Mouse (Mus musculus): ENCODE results near the gene Slc38a7. TPM values are rescaled to one million over a fixed set of nuclear protein-coding genes. Genes with fewer than 3 reads are reported as not detected.
"Not testable (repeated sequence)": the region's sequence is repeated elsewhere in the genome, so short reads cannot be mapped to it uniquely, and the experiment has no call there.

Slc38a7 gene
- polyA plus RNA-seq, 1 experiment from 2014 or later = 11.8 TPM

- not testable (repeated sequence) for ATAC-seq (replicated peaks; ENCODE audit: insufficient number of reproducible peaks, low FRiP score, low TSS enrichment); H3K9ac ChIP-seq (ENCODE audit: low read depth, low read length); H3K27me3 ChIP-seq (ENCODE audit: control insufficient read depth, insufficient read depth, low read length); H3K4me3 ChIP-seq (ENCODE audit: low read depth, low read length); H3K9me3 ChIP-seq (replicated peaks; ENCODE audit: control insufficient read depth, low read length); H3K27ac ChIP-seq (ENCODE audit: low read depth, low read length); H3K4me2 ChIP-seq; H3K4me1 ChIP-seq (ENCODE audit: control insufficient read depth, insufficient read depth, low read length)
- WGBS (ENCODE audit: insufficient replicate concordance) = 60% methylated on average over 10 of the region's 11 CpGs
- H3K36me3 ChIP-seq (ENCODE audit: control insufficient read depth, insufficient read depth, low read length) = peaks cover 23% of the 10 kb centered on the region
These were observed 10.6 kb upstream of the Slc38a7 start for GRCm38 (mm10) chr8:95863761-95864440.

GRCm38 (mm10) chr8:95854174-95854573 lies 835 bp upstream of the Slc38a7 start:
- no peak overlapping the region for H3K4me2 ChIP-seq
- WGBS (ENCODE audit: insufficient replicate concordance) = 80% methylated on average over 6 of the region's 6 CpGs
- H3K4me3 ChIP-seq (ENCODE audit: low read depth, low read length) = no peak overlapping the region
- H3K9me3 ChIP-seq (replicated peaks; ENCODE audit: control insufficient read depth, low read length) = no peaks in the 10 kb centered on the region
- no peaks in the 10 kb centered on the region for H3K27me3 ChIP-seq (ENCODE audit: control insufficient read depth, insufficient read depth, low read length)
- no peaks in the 10 kb centered on the region for H3K36me3 ChIP-seq (ENCODE audit: control insufficient read depth, insufficient read depth, low read length)
- ATAC-seq (replicated peaks; ENCODE audit: insufficient number of reproducible peaks, low FRiP score, low TSS enrichment) = no peak
- H3K4me1 ChIP-seq (ENCODE audit: control insufficient read depth, insufficient read depth, low read length) = peaks cover 9% of the 10 kb centered on the region
- H3K27ac ChIP-seq (ENCODE audit: low read depth, low read length) = no peak overlapping the region
- no peak overlapping the region for H3K9ac ChIP-seq (ENCODE audit: low read depth, low read length)

- Histone ChIP-seq H3K4me2 (peak overlapping the region; percentile 88), H3K27me3 (ENCODE audit: control insufficient read depth, insufficient read depth, low read length) (no peaks in the 10 kb centered on the region), H3K4me1 (ENCODE audit: control insufficient read depth, insufficient read depth, low read length) (peaks cover 9% of the 10 kb centered on the region), H3K27ac (ENCODE audit: low read depth, low read length) (no peak overlapping the region), H3K9ac (ENCODE audit: low read depth, low read length) (no peak overlapping the region), H3K9me3 (replicated peaks; ENCODE audit: control insufficient read depth, low read length) (no peaks in the 10 kb centered on the region), H3K4me3 (ENCODE audit: low read depth, low read length) (peak overlapping the region; percentile 83), H3K36me3 (ENCODE audit: control insufficient read depth, insufficient read depth, low read length) (peaks cover 5% of the 10 kb centered on the region; the same call in 1 of the 2 replicates)
- ATAC-seq (replicated peaks; ENCODE audit: insufficient number of reproducible peaks, low FRiP score, low TSS enrichment) = no peak
- 61% methylated on average over 4 of the region's 4 CpGs for WGBS (ENCODE audit: insufficient replicate concordance)
These were observed 1.0 kb downstream of the Slc38a7 start for GRCm38 (mm10) chr8:95852290-95852689.

- peaks cover 9% of the 10 kb centered on the region for H3K4me1 ChIP-seq (ENCODE audit: control insufficient read depth, insufficient read depth, low read length)
- H3K27me3 ChIP-seq (ENCODE audit: control insufficient read depth, insufficient read depth, low read length) = no peaks in the 10 kb centered on the region
- H3K36me3 ChIP-seq (ENCODE audit: control insufficient read depth, insufficient read depth, low read length) = peaks cover 5% of the 10 kb centered on the region; the same call in 1 of the 2 replicates
- H3K9ac ChIP-seq (ENCODE audit: low read depth, low read length) = no peak overlapping the region
- no peak overlapping the region for H3K4me2 ChIP-seq
- no peaks in the 10 kb centered on the region for H3K9me3 ChIP-seq (replicated peaks; ENCODE audit: control insufficient read depth, low read length)
- no peak for ATAC-seq (replicated peaks; ENCODE audit: insufficient number of reproducible peaks, low FRiP score, low TSS enrichment)
- 92% methylated on average over 2 of the region's 2 CpGs for WGBS (ENCODE audit: insufficient replicate concordance)
- H3K4me3 ChIP-seq (ENCODE audit: low read depth, low read length) = no peak overlapping the region
- H3K27ac ChIP-seq (ENCODE audit: low read depth, low read length) = no peak overlapping the region
These were observed 3.0 kb downstream of the Slc38a7 start for GRCm38 (mm10) chr8:95850326-95850725.

- no peak for ATAC-seq (replicated peaks; ENCODE audit: insufficient number of reproducible peaks, low FRiP score, low TSS enrichment)
- Histone ChIP-seq H3K36me3 (ENCODE audit: control insufficient read depth, insufficient read depth, low read length) (peaks cover 5% of the 10 kb centered on the region; the same call in 1 of the 2 replicates), H3K9me3 (replicated peaks; ENCODE audit: control insufficient read depth, low read length) (no peaks in the 10 kb centered on the region), H3K4me1 (ENCODE audit: control insufficient read depth, insufficient read depth, low read length) (peaks cover 9% of the 10 kb centered on the region), H3K4me3 (ENCODE audit: low read depth, low read length) (no peak overlapping the region), H3K27ac (ENCODE audit: low read depth, low read length) (no peak overlapping the region), H3K9ac (ENCODE audit: low read depth, low read length) (no peak overlapping the region), H3K27me3 (ENCODE audit: control insufficient read depth, insufficient read depth, low read length) (no peaks in the 10 kb centered on the region), H3K4me2 (no peak overlapping the region)
- WGBS (ENCODE audit: insufficient replicate concordance) = 85% methylated on average over 19 of the region's 19 CpGs
These were observed 4.4 kb downstream of the Slc38a7 start for GRCm38 (mm10) chr8:95848734-95849464.

- no peak overlapping the region for H3K4me3 ChIP-seq (ENCODE audit: low read depth, low read length)
- peaks cover 9% of the 10 kb centered on the region for H3K4me1 ChIP-seq (ENCODE audit: control insufficient read depth, insufficient read depth, low read length)
- no peak; the same call in 1 of the 2 replicates for ATAC-seq (replicated peaks; ENCODE audit: insufficient number of reproducible peaks, low FRiP score, low TSS enrichment)
- H3K36me3 ChIP-seq (ENCODE audit: control insufficient read depth, insufficient read depth, low read length) = peaks cover 5% of the 10 kb centered on the region; the same call in 1 of the 2 replicates
- WGBS (ENCODE audit: insufficient replicate concordance) = 77% methylated on average over 24 of the region's 24 CpGs
- H3K4me2 ChIP-seq = no peak overlapping the region; the same call in 1 of the 2 replicates
- H3K9ac ChIP-seq (ENCODE audit: low read depth, low read length) = no peak overlapping the region
- H3K27ac ChIP-seq (ENCODE audit: low read depth, low read length) = no peak overlapping the region
- no peaks in the 10 kb centered on the region for H3K9me3 ChIP-seq (replicated peaks; ENCODE audit: control insufficient read depth, low read length)
- no peaks in the 10 kb centered on the region for H3K27me3 ChIP-seq (ENCODE audit: control insufficient read depth, insufficient read depth, low read length)
These were observed 5.2 kb downstream of the Slc38a7 start for GRCm38 (mm10) chr8:95848061-95848551.

GRCm38 (mm10) chr8:95845026-95845425 lies 8.3 kb downstream of the Slc38a7 start:
- Histone ChIP-seq H3K4me2 (no peak overlapping the region), H3K27ac (ENCODE audit: low read depth, low read length) (no peak overlapping the region), H3K36me3 (ENCODE audit: control insufficient read depth, insufficient read depth, low read length) (peaks cover 5% of the 10 kb centered on the region; the same call in 1 of the 2 replicates), H3K9ac (ENCODE audit: low read depth, low read length) (no peak overlapping the region), H3K4me3 (ENCODE audit: low read depth, low read length) (no peak overlapping the region), H3K9me3 (replicated peaks; ENCODE audit: control insufficient read depth, low read length) (no peaks in the 10 kb centered on the region), H3K27me3 (ENCODE audit: control insufficient read depth, insufficient read depth, low read length) (no peaks in the 10 kb centered on the region), H3K4me1 (ENCODE audit: control insufficient read depth, insufficient read depth, low read length) (no peaks in the 10 kb centered on the region)
- WGBS (ENCODE audit: insufficient replicate concordance) = 79% methylated on average over 7 of the region's 7 CpGs
- ATAC-seq (replicated peaks; ENCODE audit: insufficient number of reproducible peaks, low FRiP score, low TSS enrichment) = no peak

GRCm38 (mm10) chr8:95843968-95844367 lies 9.4 kb downstream of the Slc38a7 start:
- WGBS (ENCODE audit: insufficient replicate concordance) = 88% methylated on average over 6 of the region's 6 CpGs
- Histone ChIP-seq H3K27me3 (ENCODE audit: control insufficient read depth, insufficient read depth, low read length) (no peaks in the 10 kb centered on the region), H3K9ac (ENCODE audit: low read depth, low read length) (no peak overlapping the region), H3K4me2 (no peak overlapping the region), H3K4me1 (ENCODE audit: control insufficient read depth, insufficient read depth, low read length) (no peaks in the 10 kb centered on the region), H3K27ac (ENCODE audit: low read depth, low read length) (no peak overlapping the region), H3K4me3 (ENCODE audit: low read depth, low read length) (no peak overlapping the region), H3K9me3 (replicated peaks; ENCODE audit: control insufficient read depth, low read length) (no peaks in the 10 kb centered on the region), H3K36me3 (ENCODE audit: control insufficient read depth, insufficient read depth, low read length) (peaks cover 5% of the 10 kb centered on the region; the same call in 1 of the 2 replicates)
- ATAC-seq (replicated peaks; ENCODE audit: insufficient number of reproducible peaks, low FRiP score, low TSS enrichment) = no peak
